ENCODE assay signal across 8 mouse cellular contexts in the genomic region with DNA sequence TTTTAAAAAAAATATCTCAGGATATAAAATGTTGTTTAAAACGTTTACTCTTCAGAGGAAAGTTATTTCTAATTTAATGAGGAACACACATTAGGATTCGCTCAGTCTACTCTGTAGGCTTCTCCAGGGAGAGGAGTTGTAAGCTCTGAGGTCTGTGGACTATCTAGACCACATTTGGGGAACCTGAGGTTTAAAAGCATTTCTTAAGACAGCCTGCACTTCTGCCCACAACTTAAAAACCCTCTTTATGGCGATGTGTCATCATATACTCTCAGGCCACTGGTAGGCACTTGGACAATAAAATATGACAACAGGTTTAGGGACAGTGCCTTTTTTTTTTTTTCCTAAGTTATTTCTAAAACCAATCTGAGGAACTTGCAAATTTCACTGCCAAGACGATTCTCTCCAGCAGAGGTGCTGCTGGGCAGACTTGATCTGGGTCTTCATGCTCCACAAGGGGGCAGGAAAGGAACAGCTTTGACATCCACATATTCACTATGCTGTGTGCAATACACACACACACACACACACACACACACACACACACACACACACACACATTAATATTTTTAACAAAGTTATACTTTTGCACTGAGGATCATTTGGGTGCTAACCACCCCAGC.
A peak's percentile ranks its signal among the peaks of the same experiment; 100 is the strongest.
DNase-seq lines count a peak whose midpoint lies in the region; ATAC-seq and TF ChIP-seq lines count a peak whose summit lies in the region.

No protein-coding gene starts in this region.

- no peaks in the 10 kb centered on the region for H3K27me3 ChIP-seq in liver, adult 2 months (ENCODE audit: control insufficient read depth, insufficient read depth, low read length)
- H3K27me3 ChIP-seq in liver, embryonic 11.5 days (replicated peaks; ENCODE audit: control insufficient read depth, insufficient read depth, low read length), result no peaks in the 10 kb centered on the region
- H3K27me3 ChIP-seq in midbrain, embryonic 15.5 days (replicated peaks), result no peaks in the 10 kb centered on the region

- no peak for TF ChIP-seq POLR2A in liver, adult 2 months (IDR thresholded peaks at IDR 0.05; ENCODE audit: extremely low read depth, insufficient read depth, low read length)
- no peak for TF ChIP-seq POLR2A in brain, embryonic 14.5 days (IDR thresholded peaks at IDR 0.05; ENCODE audit: borderline replicate concordance, extremely low read depth, insufficient read depth, insufficient read length, poor library complexity, severe bottlenecking)

- no peak for ATAC-seq in liver, embryonic 11.5 days (replicated peaks; ENCODE audit: low FRiP score)
- ATAC-seq in midbrain, embryonic 15.5 days (replicated peaks), result peak; percentile 44

- 77% methylated on average over 4 of the region's 4 CpGs for WGBS in liver, adult 2 months
- WGBS in liver, embryonic 11.5 days, result 43% methylated on average over 4 of the region's 4 CpGs
- WGBS in midbrain, embryonic 15.5 days, result 74% methylated on average over 4 of the region's 4 CpGs

- no peaks in the 10 kb centered on the region for H3K79me2 ChIP-seq in liver, adult 2 months (ENCODE audit: control insufficient read depth, insufficient read depth, low read length)

- peak; percentile 45; the same call in 1 of the 2 replicates for TF ChIP-seq CTCF in liver, adult 2 months (IDR thresholded peaks at IDR 0.05; ENCODE audit: low read depth, low read length)
- peak; percentile 56; the same call in 1 of the 2 replicates for TF ChIP-seq CTCF in brain, embryonic 14.5 days (IDR thresholded peaks at IDR 0.05; ENCODE audit: borderline replicate concordance, extremely low read depth, insufficient read depth, insufficient read length)

- no peaks in the 10 kb centered on the region for H3K36me3 ChIP-seq in liver, adult 2 months (ENCODE audit: control insufficient read depth, insufficient read depth, low read length)
- no peaks in the 10 kb centered on the region; the same call in 1 of the 2 replicates for H3K36me3 ChIP-seq in liver, embryonic 11.5 days (ENCODE audit: control insufficient read depth, insufficient read depth, low read length)
- peaks cover 42% of the 10 kb centered on the region for H3K36me3 ChIP-seq in midbrain, embryonic 15.5 days (replicated peaks)

- no peaks in the 10 kb centered on the region for H3K4me1 ChIP-seq in liver, adult 2 months (ENCODE audit: control insufficient read depth, insufficient read depth, low read length)
- H3K4me1 ChIP-seq in liver, embryonic 11.5 days (replicated peaks; ENCODE audit: control insufficient read depth, insufficient read depth, low read length), result no peaks in the 10 kb centered on the region
- no peaks in the 10 kb centered on the region for H3K4me1 ChIP-seq in midbrain, embryonic 15.5 days

- no peak overlapping the region for H3K9ac ChIP-seq in liver, adult 2 months (ENCODE audit: low read depth, low read length)
- H3K9ac ChIP-seq in liver, embryonic 11.5 days (ENCODE audit: low read depth, low read length), result no peak overlapping the region
- H3K9ac ChIP-seq in midbrain, embryonic 15.5 days, result no peak overlapping the region

- H3K4me2 ChIP-seq in liver, embryonic 11.5 days, result no peak overlapping the region
- no peak overlapping the region for H3K4me2 ChIP-seq in midbrain, embryonic 15.5 days

- H3K9me3 ChIP-seq in liver, embryonic 11.5 days (ENCODE audit: control insufficient read depth, low read length), result no peaks in the 10 kb centered on the region
- no peaks in the 10 kb centered on the region for H3K9me3 ChIP-seq in midbrain, embryonic 15.5 days

- no peak overlapping the region for H3K4me3 ChIP-seq in liver, adult 2 months (ENCODE audit: insufficient read depth, low read depth, low read length)
- no peak overlapping the region for H3K4me3 ChIP-seq in liver, embryonic 11.5 days (ENCODE audit: low read depth, low read length)
- no peak overlapping the region for H3K4me3 ChIP-seq in midbrain, embryonic 15.5 days

- H3K27ac ChIP-seq in liver, adult 2 months (replicated peaks; ENCODE audit: insufficient read depth, low read depth, low read length), result no peak overlapping the region
- no peak overlapping the region for H3K27ac ChIP-seq in liver, embryonic 11.5 days (ENCODE audit: low read depth, low read length)
- H3K27ac ChIP-seq in midbrain, embryonic 15.5 days, result no peak overlapping the region

- DNase-seq in embryo, embryonic 10 days (ENCODE audit: low spot score), result peak; percentile 52
- DNase-seq in embryo, embryonic 9.5 days (ENCODE audit: extremely low spot score), result no peak
- DNase-seq in liver, adult 2 months (ENCODE audit: extremely low read depth, low read depth, low spot score), result peak; percentile 30
- DNase-seq in liver, embryonic 11.5 days (ENCODE audit: low spot score), result no peak
- peak; percentile 51 for DNase-seq in brain, embryonic 14.5 days (ENCODE audit: low read depth)
- DNase-seq in left cerebral cortex, postnatal 36 days (ENCODE audit: low spot score in 2 of 2), result no peak
- DNase-seq in cerebellum, adult 9-11 months, result no peak

- intact Hi-C loops in left cerebral cortex, postnatal 36 days (cut with DNase I), result no loop called here

Comparison
In these comparisons a context has a peak if more than half of its experiments do, and no peak if none do; other contexts are left out.
1. DNase-seq: peak in embryo, embryonic 10 days (single experiment), liver, adult 2 months (single experiment) and brain, embryonic 14.5 days (single experiment); none in embryo, embryonic 9.5 days (single experiment), liver, embryonic 11.5 days (single experiment), left cerebral cortex, postnatal 36 days (0 of 2) and cerebellum, adult 9-11 months (single experiment).